Mouse (Mus musculus): ENCODE data around the gene Gm10153. TPM values are rescaled to one million over a fixed set of nuclear protein-coding genes. Genes with fewer than 3 reads are reported as not detected.
"Not testable (repeated sequence)": the region's sequence is repeated elsewhere in the genome, so short reads cannot be mapped to it uniquely, and the experiment has no call there.

Gene Gm10153
- not detected for polyA plus RNA-seq (2012; fragmentation: generic; extraction: Trizol)

DNA sequence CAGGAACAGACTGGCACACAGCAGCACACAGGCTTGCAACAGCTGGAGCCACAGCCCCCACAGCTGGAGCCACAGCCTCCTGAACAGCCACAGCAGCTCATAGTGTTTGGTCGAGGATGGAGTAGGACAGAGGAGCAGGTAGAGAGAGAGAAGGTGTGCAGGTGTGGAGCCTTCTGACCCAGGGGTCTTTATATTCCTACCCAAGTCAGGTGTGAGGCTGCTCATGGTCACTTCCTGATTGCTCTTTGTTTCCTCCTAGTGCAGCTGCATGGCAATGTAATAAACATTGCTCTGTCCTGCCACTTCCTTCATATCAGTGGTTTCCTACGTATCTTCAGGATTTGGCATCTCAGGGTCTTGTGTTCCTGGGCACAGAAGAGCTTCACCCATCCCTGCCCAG is at the start of gene Gm10153:
Gene Gm10153, minus strand, starts transcription at position 101 of the 400 bp plus-strand sequence.
- H3ac ChIP-seq (ENCODE audit: control insufficient read depth, insufficient read length), result no peak within 1 kb of the TSS
- no peak within 1 kb of the TSS for H3K4me3 ChIP-seq
- no peaks in the 10 kb centered on the region for H3K36me3 ChIP-seq (ENCODE audit: control insufficient read depth, insufficient read depth)
- peaks cover 10% of the 10 kb centered on the region for H3K27me3 ChIP-seq (ENCODE audit: control insufficient read depth, insufficient read depth, insufficient read length)
- no peak for TF ChIP-seq POLR2A (IDR thresholded peaks at IDR 0.05; ENCODE audit: insufficient read length, low read depth)
- TF ChIP-seq POLR2AphosphoS2 (IDR thresholded peaks at IDR 0.05; ENCODE audit: insufficient read length, low read depth), result no peak
- no peak for TF ChIP-seq MAX (IDR thresholded peaks at IDR 0.05; ENCODE audit: low read depth)
- TF ChIP-seq MYOD1 (IDR thresholded peaks at IDR 0.05; ENCODE audit: control insufficient read depth in 1 of 3, insufficient read length in 2 of 3, low read depth in 2 of 3), result no peak
- no peak for TF ChIP-seq CEBPB (IDR thresholded peaks at IDR 0.05; ENCODE audit: insufficient read depth, poor library complexity, severe bottlenecking)
- no peak for TF ChIP-seq TCF12 (IDR thresholded peaks at IDR 0.05; ENCODE audit: insufficient read depth, poor library complexity, severe bottlenecking)
- no peak for TF ChIP-seq SRF (IDR thresholded peaks at IDR 0.05; ENCODE audit: control insufficient read depth, insufficient read length, low read depth)
- TF ChIP-seq USF1 (IDR thresholded peaks at IDR 0.05; ENCODE audit: low read depth), result no peak
- no peak for TF ChIP-seq MYOG (IDR thresholded peaks at IDR 0.05; ENCODE audit: control insufficient read depth in 1 of 3, insufficient read depth in 1 of 3, insufficient read length in 2 of 3, low read depth in 2 of 3)
- no peak for TF ChIP-seq E2F4 (IDR thresholded peaks at IDR 0.05; ENCODE audit: insufficient read depth)
- no peak for TF ChIP-seq TCF3 (IDR thresholded peaks at IDR 0.05; ENCODE audit: insufficient read length, low read depth)
- no peaks in the 10 kb centered on the region for H3K79me2 ChIP-seq (ENCODE audit: control insufficient read depth, insufficient read depth)
- no peak within 1 kb of the TSS for H3K4me2 ChIP-seq (ENCODE audit: low read depth)

GRCm38 (mm10) chr7:142231540-142231939 is 41.4 kb upstream of the Gm10153 start:
- Histone ChIP-seq H3K79me2 (ENCODE audit: control insufficient read depth, insufficient read depth) (no peaks in the 10 kb centered on the region), H3K4me3 (no peak overlapping the region), H3K36me3 (ENCODE audit: control insufficient read depth, insufficient read depth) (no peaks in the 10 kb centered on the region), H3K27me3 (ENCODE audit: control insufficient read depth, insufficient read depth, insufficient read length) (no peaks in the 10 kb centered on the region), H3ac (ENCODE audit: control insufficient read depth, insufficient read length) (no peak overlapping the region), H3K4me2 (ENCODE audit: low read depth) (no peak overlapping the region)
- TF ChIP-seq E2F4 (IDR thresholded peaks at IDR 0.05; ENCODE audit: insufficient read depth) (no peak), MYOD1 (IDR thresholded peaks at IDR 0.05; ENCODE audit: control insufficient read depth in 1 of 3, insufficient read length in 2 of 3, low read depth in 2 of 3) (no peak), MAX (IDR thresholded peaks at IDR 0.05; ENCODE audit: low read depth) (no peak), POLR2AphosphoS2 (IDR thresholded peaks at IDR 0.05; ENCODE audit: insufficient read length, low read depth) (no peak), POLR2A (IDR thresholded peaks at IDR 0.05; ENCODE audit: insufficient read length, low read depth) (no peak), CEBPB (IDR thresholded peaks at IDR 0.05; ENCODE audit: insufficient read depth, poor library complexity, severe bottlenecking) (no peak), USF1 (IDR thresholded peaks at IDR 0.05; ENCODE audit: low read depth) (no peak), TCF3 (IDR thresholded peaks at IDR 0.05; ENCODE audit: insufficient read length, low read depth) (no peak), REST (IDR thresholded peaks at IDR 0.05; ENCODE audit: insufficient read depth, insufficient read length) (no peak), TCF12 (IDR thresholded peaks at IDR 0.05; ENCODE audit: insufficient read depth, poor library complexity, severe bottlenecking) (no peak), MYOG (IDR thresholded peaks at IDR 0.05; ENCODE audit: control insufficient read depth in 1 of 3, insufficient read depth in 1 of 3, insufficient read length in 2 of 3, low read depth in 2 of 3) (no peak), SRF (IDR thresholded peaks at IDR 0.05; ENCODE audit: control insufficient read depth, insufficient read length, low read depth) (no peak)

GRCm38 (mm10) chr7:142229871-142230270 is 39.7 kb upstream of the Gm10153 start, which contains the start of gene Krtap5-5:
Krtap5-5 (minus strand) TSS chr7:142229971.
- H3K36me3 ChIP-seq (ENCODE audit: control insufficient read depth, insufficient read depth); H3ac ChIP-seq (ENCODE audit: control insufficient read depth, insufficient read length); H3K4me2 ChIP-seq (ENCODE audit: low read depth); H3K4me3 ChIP-seq; H3K27me3 ChIP-seq (ENCODE audit: control insufficient read depth, insufficient read depth, insufficient read length); H3K79me2 ChIP-seq (ENCODE audit: control insufficient read depth, insufficient read depth): not testable (repeated sequence)

DNA sequence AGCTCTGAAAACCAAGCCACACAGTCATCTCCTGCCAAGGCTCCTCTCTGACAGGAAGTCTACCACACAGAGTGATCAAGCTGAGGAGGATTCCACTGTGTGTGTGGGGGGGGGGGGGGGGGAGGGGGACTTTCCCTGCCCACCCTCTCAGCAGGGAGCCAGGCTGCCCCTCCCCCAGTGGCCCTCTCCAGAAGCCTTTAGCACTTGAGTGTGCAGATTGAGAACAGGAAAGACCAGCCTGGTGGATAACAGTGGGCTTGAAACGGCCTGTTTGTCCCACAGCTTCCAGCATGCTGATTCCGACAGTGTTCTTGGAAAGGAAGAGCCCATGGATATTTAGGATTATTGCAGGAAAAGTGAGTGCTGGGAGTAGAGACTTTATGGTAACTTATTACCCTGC is 34.3 kb upstream of the Gm10153 start:
- H3K36me3 ChIP-seq (ENCODE audit: control insufficient read depth, insufficient read depth), result no peaks in the 10 kb centered on the region
- no peaks in the 10 kb centered on the region for H3K79me2 ChIP-seq (ENCODE audit: control insufficient read depth, insufficient read depth)
- no peak overlapping the region for H3K4me2 ChIP-seq (ENCODE audit: low read depth)
- TF ChIP-seq MAX (IDR thresholded peaks at IDR 0.05; ENCODE audit: low read depth) (no peak), REST (IDR thresholded peaks at IDR 0.05; ENCODE audit: insufficient read depth, insufficient read length) (no peak), TCF3 (IDR thresholded peaks at IDR 0.05; ENCODE audit: insufficient read length, low read depth) (no peak), SRF (IDR thresholded peaks at IDR 0.05; ENCODE audit: control insufficient read depth, insufficient read length, low read depth) (no peak), MYOG (IDR thresholded peaks at IDR 0.05; ENCODE audit: control insufficient read depth in 1 of 3, insufficient read depth in 1 of 3, insufficient read length in 2 of 3, low read depth in 2 of 3) (no peak), CEBPB (IDR thresholded peaks at IDR 0.05; ENCODE audit: insufficient read depth, poor library complexity, severe bottlenecking) (no peak), TCF12 (IDR thresholded peaks at IDR 0.05; ENCODE audit: insufficient read depth, poor library complexity, severe bottlenecking) (no peak), MYOD1 (IDR thresholded peaks at IDR 0.05; ENCODE audit: control insufficient read depth in 1 of 3, insufficient read length in 2 of 3, low read depth in 2 of 3) (no peak), POLR2A (IDR thresholded peaks at IDR 0.05; ENCODE audit: insufficient read length, low read depth) (no peak), E2F4 (IDR thresholded peaks at IDR 0.05; ENCODE audit: insufficient read depth) (no peak), USF1 (IDR thresholded peaks at IDR 0.05; ENCODE audit: low read depth) (no peak), POLR2AphosphoS2 (IDR thresholded peaks at IDR 0.05; ENCODE audit: insufficient read length, low read depth) (no peak)
- H3K4me3 ChIP-seq, result no peak overlapping the region
- H3K27me3 ChIP-seq (ENCODE audit: control insufficient read depth, insufficient read depth, insufficient read length), result peaks cover 8% of the 10 kb centered on the region
- no peak overlapping the region for H3ac ChIP-seq (ENCODE audit: control insufficient read depth, insufficient read length)

DNA sequence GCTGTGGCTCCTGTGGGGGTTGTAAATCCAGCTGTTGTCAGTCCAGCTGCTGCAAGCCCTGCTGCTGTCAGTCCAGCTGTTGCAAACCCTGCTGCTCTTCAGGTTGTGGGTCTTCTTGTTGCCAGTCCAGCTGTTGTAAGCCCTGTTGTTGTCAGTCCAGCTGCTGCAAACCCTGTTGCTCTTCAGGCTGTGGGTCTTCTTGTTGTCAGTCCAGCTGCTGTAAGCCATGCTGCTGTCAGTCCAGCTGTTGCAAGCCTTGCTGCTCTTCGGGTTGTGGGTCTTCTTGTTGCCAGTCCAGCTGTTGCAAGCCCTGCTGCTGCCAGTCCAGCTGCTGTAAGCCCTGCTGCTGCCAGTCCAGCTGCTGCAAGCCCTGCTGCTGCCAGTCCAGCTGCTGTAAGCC is 21.9 kb upstream of the Gm10153 start:
- H3K36me3 ChIP-seq (ENCODE audit: control insufficient read depth, insufficient read depth); H3K4me2 ChIP-seq (ENCODE audit: low read depth); H3K27me3 ChIP-seq (ENCODE audit: control insufficient read depth, insufficient read depth, insufficient read length); H3K79me2 ChIP-seq (ENCODE audit: control insufficient read depth, insufficient read depth); H3K4me3 ChIP-seq; H3ac ChIP-seq (ENCODE audit: control insufficient read depth, insufficient read length): not testable (repeated sequence)

Data from myocyte (in vitro differentiated cells).